Mouse (Mus musculus) adrenal gland, postnatal 10 days (tissue): Measurements from ENCODE around the gene Rapgef4. TPM values are rescaled to one million over a fixed set of nuclear protein-coding genes. Genes with fewer than 3 reads are reported as not detected.

Experiments used
- DNase-seq: peaks from one replicate; pipeline ENCODE4 v3.0.0; 2021; ENCODE audit warnings: mixed read lengths
- long read RNA-seq, 2 experiments: library from polyadenylated mRNA; stranded (forward); transcript quantifications; one replicate each; pipeline ENCODE4 v2.0.0; 2021
- total RNA-seq, 2 experiments: library from RNA; stranded (reverse); gene quantifications; 2 replicates each; pipeline ENCODE4 v1.2.3; 2021

Gene Rapgef4
- total RNA-seq: 100 to 1,000 TPM; 131 to 173 TPM
- long read RNA-seq, experiment 1, transcript Rapgef4-210 (22 exons, 3,539 nt): major isoform, 10 of 98 reads
- long read RNA-seq, experiment 1, partial matches to known transcripts: 13 of 98 reads
- long read RNA-seq, experiment 1, other reads (novel, unspliced or antisense): 74 of 98 reads
- long read RNA-seq, experiment 2, partial matches to known transcripts: 1 of 18 reads
- long read RNA-seq, experiment 2, other reads (novel, unspliced or antisense): 17 of 18 reads

DNA sequence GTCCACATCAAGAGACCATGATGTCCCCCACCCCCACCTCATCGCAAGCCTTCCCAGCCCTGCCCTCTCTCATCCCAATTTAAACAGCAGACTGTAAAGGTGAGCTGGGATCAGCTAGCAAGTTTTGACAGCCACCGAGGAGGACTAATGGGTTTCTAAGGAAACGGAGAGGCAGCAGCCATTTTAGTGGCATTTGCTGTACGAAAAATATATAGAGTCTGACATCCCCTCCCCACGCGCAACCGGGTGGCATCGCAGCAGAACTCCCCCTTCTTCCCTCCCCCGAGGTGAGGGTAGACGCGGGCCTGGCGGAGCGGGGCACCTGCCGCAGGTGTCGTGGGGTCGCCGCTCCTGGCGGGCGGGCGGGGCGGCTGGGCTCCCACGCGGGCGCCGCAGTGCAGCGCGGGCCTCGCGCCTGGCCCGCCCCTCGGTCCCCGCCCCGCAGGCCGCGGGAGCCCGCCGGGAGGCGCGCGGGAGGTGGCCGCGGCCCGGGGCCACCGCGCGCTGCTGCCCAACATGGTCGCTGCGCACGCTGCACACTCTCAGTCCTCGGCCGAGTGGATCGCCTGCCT, at the start of gene Rapgef4:
Gene Rapgef4, plus strand, starts transcription at position 470 of the 572 bp plus-strand sequence.
- DNase-seq: peak; percentile 54

DNA sequence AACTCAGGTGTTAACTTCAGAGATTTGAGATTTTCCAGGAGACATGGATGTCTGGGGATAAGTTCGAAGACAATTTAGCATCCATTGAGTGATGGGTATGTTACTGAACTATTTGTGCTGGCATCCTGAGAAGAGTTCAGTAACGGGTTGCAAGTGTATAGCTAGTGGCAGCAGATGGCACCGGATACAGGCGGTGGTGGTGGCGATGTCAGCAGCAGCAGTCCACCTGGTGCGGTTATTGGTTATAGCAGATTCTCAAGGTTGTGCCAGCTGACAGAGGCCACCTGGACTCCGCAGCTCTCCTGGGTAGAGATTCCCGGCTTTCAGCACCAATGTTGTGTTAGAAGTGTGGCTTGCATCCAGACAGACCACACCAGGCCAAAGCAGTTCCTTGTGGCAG, 47.0 kb upstream of the Rapgef4 start:
- DNase-seq: no peak

DNA sequence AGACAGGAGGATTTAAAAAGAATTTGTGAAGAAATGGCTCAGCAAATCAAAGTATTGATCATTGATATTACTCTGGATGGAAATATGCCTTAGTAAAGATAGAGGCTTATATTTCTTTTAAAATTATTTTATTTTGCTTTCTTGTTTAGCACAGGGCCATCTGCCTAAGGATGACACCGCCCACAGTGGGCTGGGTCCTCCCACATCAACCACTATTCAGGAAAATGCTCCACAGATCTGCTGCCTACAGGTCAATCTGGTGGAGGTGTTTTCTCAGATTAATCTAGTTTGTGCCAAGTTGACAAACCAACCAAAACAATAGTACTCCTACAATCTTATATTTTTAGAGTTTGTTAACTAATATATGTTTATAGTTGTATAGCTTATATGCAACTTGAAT, 44.3 kb upstream of the Rapgef4 start:
- no peak for DNase-seq

GRCm38 (mm10) chr2:71937649-71938308, 43.3 kb upstream of the Rapgef4 start:
- no peak for DNase-seq

DNA sequence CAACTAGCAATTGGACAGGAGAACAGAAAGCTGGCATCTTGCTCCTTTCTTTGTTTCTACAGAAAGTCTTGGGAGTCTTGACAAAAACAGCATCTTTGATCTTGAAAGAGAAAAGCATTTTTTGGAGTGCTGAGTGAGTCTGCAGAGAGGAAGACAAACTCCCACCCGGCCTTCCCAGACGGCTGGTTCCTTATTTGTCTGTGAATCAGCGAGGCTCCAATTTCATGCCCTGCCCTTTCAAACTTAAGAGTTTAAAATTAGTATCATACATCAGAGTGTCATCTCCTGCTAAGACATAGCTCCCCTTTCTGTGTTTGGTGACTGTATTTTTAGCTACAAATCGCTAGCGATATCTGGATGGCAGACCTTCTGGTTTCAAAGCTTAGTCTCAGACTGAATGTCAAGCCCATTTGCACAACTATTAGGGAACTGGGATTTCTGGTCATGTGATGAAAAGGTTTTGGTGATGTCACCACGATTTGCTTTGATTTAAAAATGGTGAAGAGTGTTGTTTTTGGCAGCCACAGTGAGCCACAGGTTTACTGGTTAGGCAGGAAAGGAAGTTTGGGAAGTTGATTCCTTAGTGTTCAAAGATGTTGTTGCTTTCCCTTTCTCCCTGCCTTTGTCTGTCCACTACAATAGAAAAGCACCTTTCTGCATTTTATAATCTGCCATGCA, 42.2 kb upstream of the Rapgef4 start:
- no peak for DNase-seq

DNA sequence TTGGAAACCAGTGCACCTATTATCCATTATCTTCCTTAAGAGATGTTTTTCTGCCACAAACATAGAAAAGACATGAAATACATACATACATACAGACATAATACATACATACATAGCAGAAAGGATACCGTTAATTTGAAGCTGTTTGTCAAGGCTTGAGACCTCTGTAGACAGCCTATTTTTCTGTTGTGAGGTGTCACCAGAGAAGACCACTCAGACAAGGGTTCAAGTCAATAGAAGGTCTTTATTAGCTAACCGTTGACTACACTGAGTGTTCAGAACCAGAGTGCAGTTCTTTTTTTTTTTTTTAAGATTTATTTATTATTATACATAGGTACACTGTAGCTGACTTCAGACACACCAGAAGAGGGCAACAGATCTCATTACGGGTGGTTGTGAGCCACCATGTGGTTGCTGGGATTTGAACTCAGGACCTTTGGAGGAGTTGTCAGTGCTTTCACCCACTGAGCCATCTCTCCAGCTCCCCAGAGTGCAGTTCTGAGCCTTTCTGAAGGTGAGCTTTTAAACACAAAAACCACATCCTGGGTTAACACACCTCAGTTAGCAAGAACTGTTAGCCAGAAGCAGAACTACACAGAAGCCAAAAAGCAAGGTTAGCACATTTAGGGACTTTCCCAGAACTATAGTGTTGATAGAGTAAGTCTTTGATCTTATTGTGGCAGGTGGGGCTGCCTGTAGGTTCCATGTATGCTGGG, 39.9 kb upstream of the Rapgef4 start:
- DNase-seq: no peak

DNA sequence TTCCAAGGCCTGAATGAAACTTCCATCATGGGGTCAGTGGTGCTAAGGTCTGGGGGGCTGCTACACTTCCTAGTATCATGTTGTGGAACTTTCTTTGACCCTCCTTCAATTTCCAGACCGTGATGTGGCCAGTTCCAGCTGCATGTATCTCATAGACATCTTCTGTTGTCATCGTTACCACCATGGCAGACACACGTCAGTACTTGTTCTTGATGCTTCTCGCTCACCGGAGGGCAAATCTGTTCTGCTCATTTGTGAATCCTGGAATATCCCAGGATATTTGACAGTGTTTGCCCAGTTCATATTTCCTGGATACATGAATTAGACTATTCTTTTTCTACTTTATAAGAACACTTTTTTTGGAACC, 39.3 kb upstream of the Rapgef4 start:
- DNase-seq: no peak

DNA sequence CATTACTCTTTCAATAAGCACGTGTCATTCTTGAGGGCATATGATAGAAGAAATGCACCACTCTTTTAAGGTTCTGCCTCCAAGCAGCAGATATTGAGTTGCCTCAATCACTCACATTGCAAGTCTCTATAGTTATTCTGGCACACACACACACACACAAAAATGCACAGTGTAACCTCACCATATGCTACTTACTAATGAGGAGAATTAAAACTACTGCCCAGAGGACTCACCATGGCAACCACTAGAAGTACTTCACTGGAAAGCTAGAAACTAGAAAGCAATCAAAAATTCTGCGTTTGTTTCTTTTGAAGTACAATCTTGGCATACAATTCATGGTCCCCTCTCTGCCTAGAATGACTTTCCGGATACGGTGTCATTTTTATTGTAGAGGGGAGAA, 29.8 kb upstream of the Rapgef4 start:
- DNase-seq: no peak

GRCm38 (mm10) chr2:71955637-71956036, 25.4 kb upstream of the Rapgef4 start:
- peak; percentile 74 for DNase-seq

- no peak for DNase-seq
Measured at GRCm38 (mm10) chr2:71956463-71956862, 24.6 kb upstream of the Rapgef4 start.

DNA sequence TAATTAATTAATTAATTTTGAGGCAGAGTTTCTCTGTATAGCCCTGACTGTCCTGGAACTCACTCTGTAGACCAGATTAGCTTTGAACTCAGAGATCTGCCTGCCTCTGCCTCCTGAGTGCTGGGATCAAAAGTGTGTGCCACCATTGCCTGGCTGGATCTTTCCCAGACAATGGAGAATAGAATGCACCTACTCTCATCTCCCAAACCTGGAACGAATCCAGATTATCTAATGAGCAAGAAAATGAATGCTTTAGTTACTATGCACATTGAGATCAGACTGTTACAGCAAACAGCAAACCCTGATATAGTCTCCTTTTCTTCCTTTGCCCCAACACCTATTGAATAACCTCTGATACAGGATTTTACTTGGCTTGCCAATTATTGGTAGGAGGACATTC, 23.1 kb upstream of the Rapgef4 start:
- DNase-seq: no peak

DNA sequence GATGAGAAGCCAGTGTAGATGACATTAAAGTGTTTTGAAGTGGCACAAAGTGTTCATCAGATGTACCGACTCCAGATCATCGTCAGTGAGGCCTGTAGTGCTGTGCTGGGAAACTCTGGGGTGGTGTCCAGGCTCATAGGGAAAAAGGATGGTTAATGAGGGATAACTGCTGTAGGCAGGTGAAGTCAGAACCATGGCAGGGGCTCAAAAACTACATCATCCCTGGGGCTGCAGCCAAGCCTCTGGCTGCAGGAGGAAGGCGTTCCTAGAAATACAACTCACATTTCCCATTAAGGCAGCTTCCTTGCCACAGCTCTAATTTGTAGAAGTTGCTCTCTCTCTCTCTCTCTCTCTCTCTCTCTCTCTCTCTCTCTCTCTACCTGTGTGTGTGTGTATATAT, 22.6 kb upstream of the Rapgef4 start:
- peak; percentile 37 for DNase-seq

- no peak for DNase-seq
Measured at GRCm38 (mm10) chr2:71964216-71964615, 16.8 kb upstream of the Rapgef4 start.

GRCm38 (mm10) chr2:71965476-71965875, 15.6 kb upstream of the Rapgef4 start:
- DNase-seq: peak; percentile 78

DNA sequence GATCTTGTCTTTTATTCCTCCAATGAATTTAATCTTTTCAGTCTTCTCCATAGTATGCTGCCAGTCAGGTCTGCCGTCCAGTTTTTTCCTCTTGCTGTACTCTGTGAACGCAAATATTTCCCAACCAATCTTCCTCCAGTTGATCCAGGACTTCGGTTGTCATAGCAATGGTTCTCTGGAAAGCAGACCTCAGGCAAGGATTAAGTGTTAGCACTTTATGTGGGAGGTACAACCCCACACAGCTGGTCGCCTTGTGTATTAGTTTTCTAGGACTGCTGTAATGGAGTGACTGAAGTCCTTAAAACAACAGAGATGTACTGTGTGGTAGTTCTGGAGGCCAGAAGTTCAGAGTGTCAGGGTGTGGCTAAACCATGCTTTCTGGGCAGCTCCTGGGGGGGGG, 14.3 kb upstream of the Rapgef4 start:
- DNase-seq: no peak

DNA sequence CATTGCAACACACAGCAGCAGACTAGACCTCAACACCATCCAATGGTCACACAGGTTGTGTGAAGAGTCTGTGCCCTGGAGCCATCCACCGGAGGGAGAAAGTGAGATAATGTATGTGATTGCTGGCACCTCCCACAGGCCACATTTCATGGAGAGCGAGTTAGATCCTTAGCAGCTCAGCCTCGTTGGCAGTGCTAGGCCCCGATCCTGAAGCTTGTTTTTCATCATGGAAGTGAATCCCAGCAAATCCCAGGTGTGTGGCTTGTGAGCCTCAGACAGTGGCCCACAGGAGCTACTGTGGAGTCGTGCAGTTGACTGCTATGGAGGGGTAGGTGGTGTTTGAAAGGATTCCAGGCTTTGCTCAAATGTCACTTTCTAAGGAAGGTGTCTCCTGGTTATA, 13.2 kb upstream of the Rapgef4 start:
- no peak for DNase-seq

- no peak for DNase-seq
Measured at GRCm38 (mm10) chr2:71973646-71974045, 7.4 kb upstream of the Rapgef4 start.

- DNase-seq: peak; percentile 81
Measured at GRCm38 (mm10) chr2:71974143-71974846, 6.7 kb upstream of the Rapgef4 start.

- DNase-seq: peak; percentile 38
Measured at GRCm38 (mm10) chr2:71979981-71980380, 1.1 kb upstream of the Rapgef4 start.

DNA sequence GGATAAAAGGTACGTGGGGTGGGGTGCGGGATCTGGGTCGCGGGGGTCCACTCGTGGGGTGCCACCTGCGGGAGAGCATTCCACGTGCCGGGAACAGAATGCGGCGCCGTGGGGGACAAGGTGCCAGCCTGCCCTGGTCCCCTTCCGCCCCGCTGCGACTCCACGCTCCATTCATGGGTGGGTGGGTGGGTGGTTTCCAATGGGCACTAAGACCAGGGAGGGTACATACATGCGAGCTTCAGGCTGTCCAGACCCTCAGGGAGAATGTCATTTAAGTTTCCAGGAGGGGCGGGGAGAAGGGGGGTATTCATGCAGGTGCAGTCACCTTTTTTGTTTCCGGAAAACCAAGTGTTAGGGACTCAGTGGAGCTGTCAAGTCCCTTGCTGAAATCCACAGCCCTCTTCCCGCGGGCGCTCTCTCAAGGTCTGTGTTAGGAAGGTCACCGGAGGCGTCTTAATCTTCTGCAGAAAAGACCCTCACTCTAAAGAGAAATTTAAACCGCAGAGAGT, 357 bp downstream of the Rapgef4 start:
- no peak for DNase-seq

- DNase-seq: peak; percentile 14
Measured at GRCm38 (mm10) chr2:71981896-71982295, 856 bp downstream of the Rapgef4 start.
